16 mouse cellular contexts compared by ENCODE assay signal in genomic region chr3:123187370-123188124, GRCm38 (mm10). TPM values are rescaled to one million over a fixed set of nuclear protein-coding genes. Genes with fewer than 3 reads are reported as not detected.
DNase-seq lines count a peak whose midpoint lies in the region; ATAC-seq and TF ChIP-seq lines count a peak whose summit lies in the region.
"Had no signal": no experiment of that assay in that cellular context is flagged by ENCODE, and none has a peak within 500 bp of the region (broad histone marks: within the 10 kb centered on the region; RNA-seq: fewer than 3 reads in every experiment).

No protein-coding gene starts in this region.

- WGBS in heart, embryonic 10.5 days, result 76% methylated on average over 15 of the region's 15 CpGs
- WGBS in kidney, embryonic 16.5 days, result 47% methylated on average over 15 of the region's 15 CpGs
- 50% methylated on average over 15 of the region's 15 CpGs for WGBS in embryonic facial prominence, embryonic 11.5 days
- 69% methylated on average over 15 of the region's 15 CpGs for WGBS in limb, embryonic 11.5 days

- no peaks in the 10 kb centered on the region for H3K9me3 ChIP-seq in heart, embryonic 10.5 days
- H3K9me3 ChIP-seq in kidney, embryonic 16.5 days (ENCODE audit: low read length), result no peaks in the 10 kb centered on the region
- no peaks in the 10 kb centered on the region for H3K9me3 ChIP-seq in embryonic facial prominence, embryonic 11.5 days (replicated peaks; ENCODE audit: control insufficient read depth, low read length)
- no peaks in the 10 kb centered on the region for H3K9me3 ChIP-seq in limb, embryonic 11.5 days (ENCODE audit: control insufficient read depth, low read length)

- H3K9ac ChIP-seq in kidney, embryonic 16.5 days (replicated peaks; ENCODE audit: low read length), result peak overlapping the region; percentile 31
- 0 out of 2 replicates have a peak overlapping the region, but pooled peaks have one; percentile 15 for H3K9ac ChIP-seq in embryonic facial prominence, embryonic 11.5 days (replicated peaks; ENCODE audit: low read length)
- H3K9ac ChIP-seq in limb, embryonic 11.5 days (ENCODE audit: low read length), result no peak overlapping the region

- H3K36me3 ChIP-seq in heart, embryonic 10.5 days, result no peaks in the 10 kb centered on the region
- no peaks in the 10 kb centered on the region for H3K36me3 ChIP-seq in kidney, embryonic 16.5 days (ENCODE audit: insufficient read depth, low read length)
- no peaks in the 10 kb centered on the region for H3K36me3 ChIP-seq in embryonic facial prominence, embryonic 11.5 days (replicated peaks; ENCODE audit: control insufficient read depth, insufficient read depth, low read depth, low read length)
- no peaks in the 10 kb centered on the region for H3K36me3 ChIP-seq in limb, embryonic 11.5 days (ENCODE audit: control insufficient read depth, insufficient read depth, low read length)

- TF ChIP-seq CTCF in layer of hippocampus, adult 2 months (conservative IDR thresholded peaks at IDR 0.05), result no peak

- intact Hi-C loops in heart, postnatal 10 days (cut with DNase I), result no loop called here

- no peak for ATAC-seq in kidney, embryonic 16.5 days (ENCODE audit: low FRiP score, low TSS enrichment)
- no peak for ATAC-seq in embryonic facial prominence, embryonic 11.5 days (replicated peaks; ENCODE audit: insufficient number of reproducible peaks, low FRiP score, low TSS enrichment, low read depth)
- ATAC-seq in limb, embryonic 11.5 days (ENCODE audit: insufficient number of reproducible peaks, low FRiP score, low TSS enrichment, low read depth), result peak; percentile 33; the same call in 1 of the 2 replicates
- ATAC-seq: activated CD4-positive, CD25-positive, alpha-beta regulatory T cell, adult 4 months had no signal

- H3K4me3 ChIP-seq in heart, embryonic 10.5 days, result no peak overlapping the region
- no peak overlapping the region for H3K4me3 ChIP-seq in kidney, embryonic 16.5 days (ENCODE audit: low read length)
- no peak overlapping the region for H3K4me3 ChIP-seq in embryonic facial prominence, embryonic 11.5 days (ENCODE audit: low read depth, low read length)
- no peak overlapping the region for H3K4me3 ChIP-seq in limb, embryonic 11.5 days (ENCODE audit: low read depth, low read length)
- H3K4me3 ChIP-seq in layer of hippocampus, adult 2 months, result no peak overlapping the region

- H3K4me2 ChIP-seq in kidney, embryonic 16.5 days (replicated peaks; ENCODE audit: low read depth, low read length), result no peak overlapping the region
- 0 out of 2 replicates have a peak overlapping the region, but pooled peaks have one; percentile 21 for H3K4me2 ChIP-seq in embryonic facial prominence, embryonic 11.5 days (ENCODE audit: low read depth, low read length)
- no peak overlapping the region for H3K4me2 ChIP-seq in limb, embryonic 11.5 days (ENCODE audit: low read depth, severe bottlenecking)
- H3K4me2 ChIP-seq: liver, embryonic 11.5 days had no signal

- H3K27ac ChIP-seq in heart, embryonic 10.5 days, result 0 out of 2 replicates have a peak overlapping the region, but pooled peaks have one; percentile 3
- peak overlapping the region; percentile 44 for H3K27ac ChIP-seq in kidney, embryonic 16.5 days (ENCODE audit: low read length)
- peak overlapping the region; percentile 53 for H3K27ac ChIP-seq in embryonic facial prominence, embryonic 11.5 days (replicated peaks; ENCODE audit: low read depth, low read length)
- peak overlapping the region; percentile 3 for H3K27ac ChIP-seq in limb, embryonic 11.5 days (replicated peaks; ENCODE audit: low read depth, low read length)
- H3K27ac ChIP-seq in layer of hippocampus, adult 2 months, result no peak overlapping the region
- H3K27ac ChIP-seq: macrophage had no signal

- peak; percentile 71 for DNase-seq in heart, embryonic 10.5 days (ENCODE audit: low spot score)
- no peak for DNase-seq in heart, postnatal 10 days
- DNase-seq in kidney, adult 8-10 months, result no peak
- peak; percentile 47 for DNase-seq in embryonic facial prominence, embryonic 11.5 days (ENCODE audit: low spot score)
- DNase-seq in limb, embryonic 11.5 days (ENCODE audit: low spot score), result no peak
- DNase-seq in layer of hippocampus, adult 2 months (ENCODE audit: low spot score in 2 of 2), result no peak
- DNase-seq in frontal cortex, adult 2 months (ENCODE audit: extremely low spot score in 1 of 2, low spot score in 1 of 2), result no peak
- DNase-seq: cerebellum, postnatal 10 days; kidney, adult 2 months; right cerebral cortex, postnatal 25 days had no signal

- H3K27me3 ChIP-seq in heart, embryonic 10.5 days (ENCODE audit: insufficient read depth, poor library complexity, severe bottlenecking), result no peaks in the 10 kb centered on the region
- no peaks in the 10 kb centered on the region for H3K27me3 ChIP-seq in kidney, embryonic 16.5 days (ENCODE audit: insufficient read depth, low read length)
- H3K27me3 ChIP-seq in embryonic facial prominence, embryonic 11.5 days (ENCODE audit: control insufficient read depth, insufficient read depth, low read length), result no peaks in the 10 kb centered on the region
- H3K27me3 ChIP-seq in limb, embryonic 11.5 days (ENCODE audit: control insufficient read depth, insufficient read depth, low read length), result no peaks in the 10 kb centered on the region

- peaks cover 25% of the 10 kb centered on the region for H3K4me1 ChIP-seq in heart, embryonic 10.5 days
- H3K4me1 ChIP-seq in kidney, embryonic 16.5 days (ENCODE audit: insufficient read depth, low read length), result peaks cover 20% of the 10 kb centered on the region
- no peaks in the 10 kb centered on the region; the same call in 1 of the 2 replicates for H3K4me1 ChIP-seq in embryonic facial prominence, embryonic 11.5 days (ENCODE audit: control insufficient read depth, insufficient read depth, low read length)
- peaks cover 5% of the 10 kb centered on the region; the same call in 1 of the 2 replicates for H3K4me1 ChIP-seq in limb, embryonic 11.5 days (ENCODE audit: control insufficient read depth, insufficient read depth, low read length)

RNA-seq across cellular contexts. Expression of gene Synpo2, which starts 48.4 kb away (rescaled TPM):
- 17.7 and 25.2 TPM in 2 replicates for polyA plus RNA-seq in heart, embryonic 10.5 days (2016; fragmentation: Nextera tagmentation; extraction: Ambion mirVana)
- 10 to 100 TPM; 37.8 to 43.1 TPM for total RNA-seq in heart, postnatal 10 days (2021)
- polyA plus RNA-seq in kidney, embryonic 16.5 days (2015; fragmentation: Nextera tagmentation; extraction: Ambion mirVana), result 9.5 and 9.9 TPM in 2 replicates
- 6.5 and 7.3 TPM in 2 replicates for polyA plus RNA-seq in embryonic facial prominence, embryonic 11.5 days (2014; fragmentation: Nextera tagmentation; extraction: Ambion mirVana)
- 3.3 and 4.2 TPM in 2 replicates for polyA plus RNA-seq in limb, embryonic 11.5 days (2014; fragmentation: Nextera tagmentation; extraction: Ambion mirVana)
- 1 to 10 TPM; 3.4 to 3.7 TPM for total RNA-seq in layer of hippocampus, adult 2 months (2021)
- polyA plus RNA-seq in frontal cortex, adult 2 months (2012; rRNA removed), result 3.5 and 4.6 TPM in 2 replicates
- total RNA-seq: monocyte, adult 5-6 weeks; neutrophil, adult 5-6 weeks had no signal

Comparison
In these comparisons a context has a peak if more than half of its experiments do, and no peak if none do; other contexts are left out.
1. DNase-seq: peak in heart, embryonic 10.5 days (single experiment) and embryonic facial prominence, embryonic 11.5 days (single experiment); none in heart, postnatal 10 days (0 of 2), kidney, adult 8-10 months (0 of 2), limb, embryonic 11.5 days (single experiment), layer of hippocampus, adult 2 months (0 of 2) and frontal cortex, adult 2 months (0 of 2).